15 mouse cellular contexts compared by ENCODE assay signal in genomic region chr5:149297464-149297863, GRCm38 (mm10). TPM values are rescaled to one million over a fixed set of nuclear protein-coding genes. Genes with fewer than 3 reads are reported as not detected.
A peak's percentile ranks its signal among the peaks of the same experiment; 100 is the strongest.
DNase-seq lines count a peak whose midpoint lies in the region; ATAC-seq and TF ChIP-seq lines count a peak whose summit lies in the region.
"Had no signal": no experiment of that assay in that cellular context is flagged by ENCODE, and none has a peak within 500 bp of the region (broad histone marks: within the 10 kb centered on the region; RNA-seq: fewer than 3 reads in every experiment).

No protein-coding gene starts in this region.

- peak; percentile 24; the same call in 1 of the 2 replicates for TF ChIP-seq CTCF in kidney, adult 2 months (conservative IDR thresholded peaks at IDR 0.05; ENCODE audit: insufficient read depth, insufficient read length, low read depth, low read length)
- peak; percentile 33; the same call in 1 of the 2 replicates for TF ChIP-seq CTCF in midbrain, postnatal 0 days (IDR thresholded peaks at IDR 0.05)
- TF ChIP-seq CTCF in stomach, postnatal 0 days (IDR thresholded peaks at IDR 0.05; ENCODE audit: low read depth), result peak; percentile 45

- TF ChIP-seq POLR2A in kidney, adult 2 months (IDR thresholded peaks at IDR 0.05; ENCODE audit: low read depth, low read length), result no peak

- TF ChIP-seq EP300 in stomach, postnatal 0 days (optimal IDR thresholded peaks at IDR 0.05), result no peak

- H3K4me3 ChIP-seq in kidney, adult 2 months (ENCODE audit: insufficient read depth, low read depth, low read length), result no peak overlapping the region
- no peak overlapping the region for H3K4me3 ChIP-seq in midbrain, postnatal 0 days (ENCODE audit: low read depth, low read length)
- H3K4me3 ChIP-seq in midbrain, embryonic 11.5 days (ENCODE audit: low read depth, low read length), result no peak overlapping the region
- H3K4me3 ChIP-seq in stomach, postnatal 0 days (ENCODE audit: low read depth, low read length), result no peak overlapping the region
- H3K4me3 ChIP-seq: embryonic facial prominence, embryonic 10.5 days; heart, embryonic 13.5 days; intestine, embryonic 15.5 days; limb, embryonic 12.5 days had no signal

- no peak overlapping the region for H3K4me2 ChIP-seq in midbrain, postnatal 0 days (ENCODE audit: low read depth, low read length, poor library complexity, severe bottlenecking)
- H3K4me2 ChIP-seq in midbrain, embryonic 11.5 days, result no peak overlapping the region
- no peak overlapping the region for H3K4me2 ChIP-seq in stomach, postnatal 0 days (replicated peaks; ENCODE audit: low read depth)
- H3K4me2 ChIP-seq: heart, embryonic 13.5 days; intestine, embryonic 15.5 days; limb, embryonic 12.5 days had no signal

- H3K9me3 ChIP-seq in midbrain, postnatal 0 days (ENCODE audit: low read length), result no peaks in the 10 kb centered on the region
- no peaks in the 10 kb centered on the region for H3K9me3 ChIP-seq in midbrain, embryonic 11.5 days (ENCODE audit: control insufficient read depth, low read length)
- H3K9me3 ChIP-seq in stomach, postnatal 0 days (ENCODE audit: control insufficient read depth, low read length), result no peaks in the 10 kb centered on the region
- H3K9me3 ChIP-seq: intestine, embryonic 15.5 days had no signal

- no peak overlapping the region for H3K9ac ChIP-seq in midbrain, postnatal 0 days (replicated peaks; ENCODE audit: low read length, poor library complexity, severe bottlenecking)
- no peak overlapping the region for H3K9ac ChIP-seq in midbrain, embryonic 11.5 days (ENCODE audit: low read length)
- no peak overlapping the region for H3K9ac ChIP-seq in stomach, postnatal 0 days (ENCODE audit: low read length)
- H3K9ac ChIP-seq: heart, embryonic 13.5 days; intestine, embryonic 15.5 days; limb, embryonic 12.5 days had no signal

- H3K27ac ChIP-seq in kidney, adult 2 months (ENCODE audit: insufficient read depth, low read depth, low read length), result no peak overlapping the region
- no peak overlapping the region for H3K27ac ChIP-seq in midbrain, postnatal 0 days (ENCODE audit: low read depth, low read length)
- no peak overlapping the region for H3K27ac ChIP-seq in midbrain, embryonic 11.5 days (ENCODE audit: low read depth, low read length)
- H3K27ac ChIP-seq in stomach, postnatal 0 days (replicated peaks), result no peak overlapping the region
- H3K27ac ChIP-seq: heart, embryonic 13.5 days; intestine, embryonic 15.5 days; limb, embryonic 12.5 days had no signal

- no peaks in the 10 kb centered on the region for H3K36me3 ChIP-seq in kidney, adult 2 months (ENCODE audit: control insufficient read depth, insufficient read depth, low read length)
- H3K36me3 ChIP-seq in midbrain, postnatal 0 days (ENCODE audit: insufficient read depth, low read length), result no peaks in the 10 kb centered on the region
- H3K36me3 ChIP-seq in midbrain, embryonic 11.5 days (ENCODE audit: control insufficient read depth, insufficient read depth, low read length), result no peaks in the 10 kb centered on the region
- H3K36me3 ChIP-seq in stomach, postnatal 0 days (ENCODE audit: control insufficient read depth, insufficient read depth, low read length), result no peaks in the 10 kb centered on the region
- H3K36me3 ChIP-seq: embryonic facial prominence, embryonic 10.5 days; heart, embryonic 13.5 days; intestine, embryonic 15.5 days; limb, embryonic 12.5 days had no signal

- no peak for ATAC-seq in midbrain, postnatal 0 days (ENCODE audit: low FRiP score)
- no peak for ATAC-seq in midbrain, embryonic 11.5 days (ENCODE audit: low FRiP score)
- no peak for ATAC-seq in stomach, postnatal 0 days (ENCODE audit: low FRiP score, low TSS enrichment)
- ATAC-seq: intestine, embryonic 15.5 days had no signal

- no peaks in the 10 kb centered on the region for H3K27me3 ChIP-seq in kidney, adult 2 months (replicated peaks; ENCODE audit: control insufficient read depth, insufficient read depth, low read length)
- no peaks in the 10 kb centered on the region for H3K27me3 ChIP-seq in midbrain, postnatal 0 days (ENCODE audit: insufficient read depth, low read length)
- H3K27me3 ChIP-seq in midbrain, embryonic 11.5 days (ENCODE audit: control insufficient read depth, insufficient read depth, low read length), result no peaks in the 10 kb centered on the region
- no peaks in the 10 kb centered on the region for H3K27me3 ChIP-seq in stomach, postnatal 0 days (ENCODE audit: control insufficient read depth, insufficient read depth, low read length)
- H3K27me3 ChIP-seq: heart, embryonic 13.5 days; intestine, embryonic 15.5 days; limb, embryonic 12.5 days had no signal

- DNase-seq in kidney, adult 2 months, result no peak
- DNase-seq in kidney, adult 9 months, result no peak
- no peak for DNase-seq in midbrain, postnatal 0 days (ENCODE audit: low spot score)
- DNase-seq in midbrain, embryonic 11.5 days (ENCODE audit: low spot score, missing footprints), result no peak
- peak; percentile 33 for DNase-seq in MEL-GATA-1-ER (ENCODE audit: extremely low read depth, low read depth)
- DNase-seq in stomach, postnatal 0 days (ENCODE audit: low spot score), result no peak
- no peak for DNase-seq in thymus, postnatal 10 days (ENCODE audit: low spot score in 2 of 2)
- DNase-seq: cerebellum, postnatal 14 days; gastrocnemius, postnatal 36 days; midbrain, embryonic 14.5 days; right cerebral cortex, postnatal 4 days had no signal

- no peaks in the 10 kb centered on the region for H3K4me1 ChIP-seq in kidney, adult 2 months (ENCODE audit: control insufficient read depth, insufficient read depth, low read length)
- H3K4me1 ChIP-seq in midbrain, postnatal 0 days (ENCODE audit: insufficient read depth, low read length), result no peaks in the 10 kb centered on the region
- no peaks in the 10 kb centered on the region for H3K4me1 ChIP-seq in midbrain, embryonic 11.5 days (ENCODE audit: control insufficient read depth, insufficient read depth, low read length)
- H3K4me1 ChIP-seq in stomach, postnatal 0 days (replicated peaks; ENCODE audit: control insufficient read depth, insufficient read depth), result no peaks in the 10 kb centered on the region
- H3K4me1 ChIP-seq: embryonic facial prominence, embryonic 10.5 days; heart, embryonic 13.5 days; intestine, embryonic 15.5 days; limb, embryonic 12.5 days had no signal

- 74% methylated on average over 2 of the region's 2 CpGs for WGBS in kidney, adult 2 months
- WGBS in midbrain, postnatal 0 days, result 69% methylated on average over 2 of the region's 2 CpGs
- WGBS in midbrain, embryonic 11.5 days, result 58% methylated on average over 2 of the region's 2 CpGs
- WGBS in stomach, postnatal 0 days, result 73% methylated on average over 2 of the region's 2 CpGs

RNA-seq across cellular contexts. Expression of gene Alox5ap, which starts 32.9 kb away (rescaled TPM):
- 12.7 and 15.8 TPM in 2 replicates for polyA plus RNA-seq in kidney, adult 2 months (2012; rRNA removed)
- total RNA-seq in midbrain, postnatal 0 days (2014; rRNA removed), result 2.5 and 8.5 TPM in 2 replicates
- 10.5 and 10.6 TPM in 2 replicates for polyA plus RNA-seq in midbrain, postnatal 0 days (2015; fragmentation: Nextera tagmentation; extraction: Ambion mirVana)
- 6.3 and 9.3 TPM in 2 replicates for polyA plus RNA-seq in midbrain, embryonic 11.5 days (2014; fragmentation: Nextera tagmentation; extraction: Ambion mirVana)
- 8.2 and 9.3 TPM in 2 replicates for polyA plus RNA-seq in stomach, postnatal 0 days (2015; fragmentation: Nextera tagmentation; extraction: Ambion mirVana)
